Mouse (Mus musculus): ENCODE measurements around the gene Slc9a5.
A peak's percentile ranks its signal among the peaks of the same experiment; 100 is the strongest.

Gene Slc9a5

DNA sequence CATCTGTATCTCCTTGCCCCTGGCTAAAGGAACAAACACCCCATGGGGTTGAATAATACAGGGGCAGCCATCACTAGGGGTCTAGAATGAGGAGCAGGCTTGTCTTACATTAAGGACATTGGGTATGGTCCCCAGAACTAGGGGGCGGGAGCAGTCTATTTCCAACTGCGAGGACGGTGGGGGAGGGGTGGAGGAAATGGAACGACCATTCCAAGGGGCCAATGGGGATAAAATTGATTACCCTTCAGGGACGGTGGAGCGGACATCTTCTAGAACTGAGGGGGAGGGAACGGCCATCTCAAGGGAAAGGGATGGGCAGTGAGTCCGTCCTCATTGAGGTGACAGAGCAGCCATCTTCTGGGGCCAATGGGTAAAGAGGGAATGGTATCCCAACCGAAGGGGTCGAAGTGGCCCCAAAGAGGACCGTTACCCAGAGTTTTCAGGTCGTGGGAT lies 23.0 kb upstream of the Slc9a5 start:
- no peak for DNase-seq (ENCODE audit: low read depth in 1 of 2, low spot score in 2 of 2)

DNA sequence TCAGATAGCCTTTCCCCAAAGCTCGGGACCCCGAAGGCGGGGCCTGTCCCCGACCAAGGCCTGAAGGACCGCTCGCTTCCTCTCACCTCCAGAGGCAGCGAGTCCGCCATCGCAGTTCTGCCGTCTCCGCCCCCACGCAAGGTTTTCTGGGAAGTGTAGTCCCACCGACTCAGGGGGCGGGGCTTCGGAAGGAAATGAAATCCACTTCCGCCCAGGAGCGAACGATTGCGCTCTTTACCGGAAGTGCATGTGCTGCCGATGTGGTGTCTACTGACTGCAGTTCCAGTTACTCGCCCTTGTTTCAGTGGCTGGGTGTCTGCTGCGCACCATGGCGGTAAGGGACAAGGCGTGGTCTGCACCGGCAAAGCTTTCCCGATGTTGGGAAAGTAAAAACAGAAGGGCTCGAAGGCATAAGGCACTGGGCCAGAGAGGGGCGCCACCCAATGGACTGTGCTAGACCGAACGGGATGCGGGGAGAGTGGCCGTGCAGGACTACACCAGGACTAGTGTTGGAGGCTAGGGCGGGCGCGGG lies 22.4 kb upstream of the Slc9a5 start, which contains the start of the genes Lrrc29 and Tmem208:
Gene Lrrc29, minus strand, starts transcription at position 138 of the 532 bp plus-strand sequence.
Gene Tmem208, plus strand, starts transcription at position 214 of the 532 bp plus-strand sequence.
- DNase-seq (ENCODE audit: low read depth in 1 of 2, low spot score in 2 of 2): peak; percentile 94

DNA sequence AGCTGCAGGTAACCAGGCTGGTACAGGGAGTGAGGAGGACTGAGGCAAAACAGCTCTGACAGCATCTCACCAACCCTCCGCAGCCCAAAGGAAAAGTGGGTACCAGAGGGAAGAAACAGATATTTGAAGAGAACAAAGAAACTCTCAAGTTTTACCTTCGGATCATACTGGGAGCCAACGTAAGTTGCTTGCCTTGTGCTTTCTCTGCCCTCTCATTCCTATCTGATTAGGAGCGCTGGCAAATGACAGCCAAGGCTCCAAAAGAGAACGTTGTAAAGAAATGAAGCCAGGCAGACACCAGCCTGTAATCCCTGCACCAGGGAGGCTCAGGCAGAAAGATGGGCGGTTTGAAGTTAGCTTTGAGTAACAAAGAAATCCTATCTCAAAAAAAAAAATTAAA lies 21.7 kb upstream of the Slc9a5 start:
- no peak for DNase-seq (ENCODE audit: low read depth in 1 of 2, low spot score in 2 of 2)

DNA sequence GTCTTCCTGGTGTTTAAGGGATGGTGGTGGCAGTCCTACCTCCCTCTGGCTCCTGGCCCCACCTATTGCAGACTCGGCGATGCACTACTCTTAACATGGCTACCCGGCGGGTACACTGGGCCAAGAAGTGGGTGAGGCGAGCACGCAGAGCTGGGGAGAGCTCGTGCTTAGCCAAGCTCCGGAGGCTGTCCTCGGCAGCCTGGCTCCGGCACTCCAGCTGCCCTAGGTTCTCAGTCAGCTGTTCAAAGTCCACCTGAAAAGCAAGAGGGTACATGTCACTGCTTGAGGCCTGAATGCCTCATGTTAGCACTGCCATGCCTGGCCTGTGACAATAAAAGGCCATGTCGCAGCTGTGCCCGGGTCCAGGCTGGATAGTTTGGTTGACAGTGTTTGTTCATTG lies 18.3 kb upstream of the Slc9a5 start:
- no peak for DNase-seq (ENCODE audit: low read depth in 1 of 2, low spot score in 2 of 2)

DNA sequence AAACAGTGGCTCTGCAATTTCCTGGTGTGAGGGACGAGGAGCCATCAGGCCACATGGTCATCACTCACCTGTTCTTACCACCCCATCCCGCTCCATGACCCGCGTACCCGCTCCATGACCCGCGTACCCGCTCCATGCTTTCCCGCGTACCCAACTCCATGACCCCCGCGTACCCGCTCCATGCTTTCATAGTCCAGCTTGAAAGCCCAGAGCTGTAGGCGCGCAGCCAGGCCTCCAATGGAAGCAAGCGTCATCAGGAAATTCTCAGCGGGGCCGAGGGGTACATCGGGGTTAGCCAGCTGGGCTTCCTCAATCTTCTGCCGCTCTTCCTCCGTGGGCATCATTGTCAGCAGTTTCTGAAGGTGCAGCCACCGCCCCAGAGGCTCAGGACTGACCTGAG lies 17.2 kb upstream of the Slc9a5 start:
- DNase-seq (ENCODE audit: low read depth in 1 of 2, low spot score in 2 of 2): no peak

DNA sequence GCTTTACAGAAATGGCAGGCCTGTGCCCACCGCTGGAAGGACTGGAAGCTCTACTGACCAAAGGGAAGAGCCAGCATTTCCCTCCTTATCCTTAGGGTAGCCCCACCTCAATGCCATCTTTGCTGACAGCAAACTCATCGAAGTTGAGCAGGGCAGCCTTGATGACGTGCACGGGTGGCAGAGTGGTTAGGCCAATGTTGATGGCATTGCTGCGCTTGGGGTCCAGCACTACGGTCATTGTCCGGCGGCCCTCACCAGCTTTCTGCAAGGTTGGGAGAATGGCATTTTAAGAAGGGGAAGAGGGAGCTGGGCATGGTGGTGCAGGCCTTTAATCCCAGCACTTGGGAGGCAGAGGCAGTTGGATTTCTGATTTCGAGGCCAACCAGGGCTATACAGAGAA lies 16.7 kb upstream of the Slc9a5 start:
- DNase-seq (ENCODE audit: low read depth in 1 of 2, low spot score in 2 of 2): no peak

DNA sequence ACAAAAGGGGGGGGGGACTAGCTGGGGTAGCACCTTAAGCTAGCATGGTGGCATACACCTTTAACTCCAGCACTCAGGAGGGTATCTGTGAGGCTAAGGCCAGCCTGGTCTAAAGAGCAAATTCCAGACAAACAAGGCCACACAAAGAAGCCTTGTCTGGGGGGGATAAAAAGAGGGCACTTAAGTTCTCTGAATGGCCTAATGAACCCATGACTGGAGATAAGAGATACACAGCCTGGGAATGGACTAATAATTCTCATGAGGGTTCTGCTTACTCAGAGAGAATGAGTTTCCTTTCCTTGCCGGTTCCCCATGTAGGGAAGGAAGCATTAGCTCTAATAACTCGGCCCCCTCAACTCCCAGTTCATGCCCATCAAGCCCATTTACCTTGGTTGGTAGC lies 16.1 kb upstream of the Slc9a5 start:
- no peak for DNase-seq (ENCODE audit: low read depth in 1 of 2, low spot score in 2 of 2)

DNA sequence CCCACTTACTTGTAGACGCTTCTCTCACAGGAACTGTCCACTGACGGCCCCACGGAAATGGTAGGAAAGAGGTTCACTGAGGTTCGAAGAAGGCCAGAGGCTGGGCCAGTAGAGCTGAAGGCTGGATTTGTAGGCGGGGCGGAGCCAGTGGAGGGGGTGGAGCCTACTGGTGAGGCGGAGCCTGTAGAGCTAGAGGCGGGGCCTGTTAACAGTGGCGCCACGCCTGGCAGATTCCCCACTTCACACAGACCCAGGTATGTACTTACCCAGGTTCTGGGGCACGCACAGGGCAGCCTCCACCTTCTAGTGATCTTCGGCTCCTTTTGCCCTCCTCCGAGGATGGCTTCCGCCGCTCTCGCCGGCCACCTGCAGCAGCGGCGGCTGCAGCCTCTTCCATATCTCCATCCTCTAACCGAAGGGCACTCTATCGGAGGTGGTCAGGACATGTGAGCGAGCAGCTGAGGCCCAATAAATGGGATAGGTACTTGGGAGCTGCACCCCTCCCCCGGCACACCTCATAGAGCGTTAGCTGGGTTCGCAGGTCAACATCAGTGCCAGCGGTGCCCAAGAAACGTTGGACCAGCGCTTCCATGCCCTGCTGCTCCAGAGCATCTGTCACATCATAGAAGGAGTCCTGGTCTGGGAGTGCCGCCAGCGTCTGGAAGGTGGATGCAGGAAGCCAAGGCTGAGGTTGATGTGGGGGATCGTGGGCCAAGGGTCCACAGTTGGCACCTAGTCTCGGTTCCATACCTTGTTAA lies 12.1 kb upstream of the Slc9a5 start:
- no peak for DNase-seq (ENCODE audit: low read depth in 1 of 2, low spot score in 2 of 2)

DNA sequence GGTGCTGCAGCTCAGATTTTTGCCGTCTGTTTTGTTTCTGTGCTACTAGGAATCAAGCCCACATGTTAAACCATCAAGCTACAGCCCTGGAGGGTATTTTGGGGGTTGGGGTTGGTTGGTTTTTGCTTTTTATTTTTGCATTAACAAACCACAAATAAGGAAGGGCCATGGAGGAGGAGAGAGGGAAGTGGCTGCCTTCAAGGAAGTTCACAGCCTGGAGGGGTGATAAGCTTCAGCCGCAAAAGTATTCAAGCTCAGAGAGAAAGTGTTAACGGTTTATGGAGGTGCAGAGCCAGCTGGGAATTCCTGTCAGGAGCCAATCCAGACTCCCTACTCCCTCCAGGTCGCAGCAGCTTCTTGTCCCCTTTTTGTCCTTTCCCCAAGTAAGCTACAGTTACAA lies 9.7 kb upstream of the Slc9a5 start:
- no peak for DNase-seq (ENCODE audit: low read depth in 1 of 2, low spot score in 2 of 2)

DNA sequence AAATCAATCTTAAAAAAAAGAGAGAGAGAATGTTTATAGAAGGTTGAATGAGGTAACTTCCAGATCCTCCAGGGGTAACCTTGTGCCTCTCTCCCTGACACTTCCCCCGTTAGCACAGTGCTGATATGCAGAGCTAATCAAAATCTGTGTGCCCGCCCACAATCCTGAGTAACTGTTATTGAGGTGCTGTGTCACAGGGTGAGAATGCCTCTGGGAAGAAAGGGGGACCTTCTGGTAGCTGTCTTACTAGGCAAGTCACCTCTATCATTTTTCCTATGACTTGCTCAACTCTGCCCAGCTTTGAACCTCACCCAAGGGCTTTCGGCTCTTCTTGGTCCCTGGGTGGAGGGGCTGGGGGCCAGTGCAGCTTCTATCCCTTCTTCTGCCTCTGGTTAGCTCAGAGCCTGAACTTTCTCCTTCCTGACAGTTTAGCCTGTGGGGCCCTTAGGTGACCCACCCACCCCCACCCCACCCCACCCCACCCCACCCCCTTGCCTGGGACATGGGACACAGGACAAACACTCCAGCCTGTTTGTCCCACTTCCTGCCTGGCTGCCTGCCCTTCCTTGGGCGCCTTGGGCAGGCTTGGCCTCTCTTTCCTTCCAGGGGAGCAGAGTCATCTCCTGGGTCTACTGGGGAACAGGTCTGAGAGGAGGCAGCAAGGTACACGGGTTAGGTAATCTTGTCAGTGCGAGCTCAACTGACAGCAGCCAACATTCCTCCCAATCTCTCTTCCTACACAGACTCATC lies 8.6 kb upstream of the Slc9a5 start:
- no peak for DNase-seq (ENCODE audit: low read depth in 1 of 2, low spot score in 2 of 2)

DNA sequence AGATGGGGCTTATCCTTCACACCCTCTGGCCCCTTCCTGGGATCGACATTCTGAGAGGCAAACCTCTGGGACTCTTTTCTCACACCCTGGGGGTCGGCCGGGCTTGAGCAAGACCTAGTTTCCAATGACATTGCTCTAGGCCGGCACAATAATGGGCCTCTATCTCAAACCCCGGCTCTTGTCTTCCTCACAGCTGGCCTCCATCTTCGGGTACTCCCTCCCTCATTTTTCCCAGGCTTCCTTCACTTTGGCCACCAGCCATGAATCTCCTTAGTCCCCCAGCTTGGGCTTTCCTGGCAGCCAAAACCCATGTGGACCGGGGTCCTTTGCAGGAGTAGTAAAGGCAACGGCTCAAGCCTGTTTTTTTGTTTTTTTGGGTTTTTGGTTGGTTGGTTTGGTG lies 7.2 kb upstream of the Slc9a5 start:
- no peak for DNase-seq (ENCODE audit: low read depth in 1 of 2, low spot score in 2 of 2)

DNA sequence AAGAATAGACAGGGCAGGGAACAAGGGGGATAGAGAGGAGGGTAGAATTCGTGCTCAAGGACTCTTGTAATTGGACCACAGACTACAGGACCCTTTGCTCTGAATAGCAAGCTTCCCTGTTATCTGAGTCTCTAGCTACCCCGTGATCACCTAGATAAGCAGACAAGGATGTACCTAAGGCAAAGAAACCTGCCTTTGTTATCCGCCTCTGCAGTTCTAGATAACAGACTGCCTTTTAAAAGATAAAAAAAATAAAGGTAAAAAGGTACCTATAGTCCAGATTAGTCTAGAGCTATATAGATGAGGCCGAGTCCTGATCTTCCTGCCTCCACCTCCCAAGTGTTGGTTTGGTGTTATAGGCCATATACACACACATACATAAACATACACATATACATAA lies 5.9 kb upstream of the Slc9a5 start:
- DNase-seq (ENCODE audit: low read depth in 1 of 2, low spot score in 2 of 2): no peak

DNA sequence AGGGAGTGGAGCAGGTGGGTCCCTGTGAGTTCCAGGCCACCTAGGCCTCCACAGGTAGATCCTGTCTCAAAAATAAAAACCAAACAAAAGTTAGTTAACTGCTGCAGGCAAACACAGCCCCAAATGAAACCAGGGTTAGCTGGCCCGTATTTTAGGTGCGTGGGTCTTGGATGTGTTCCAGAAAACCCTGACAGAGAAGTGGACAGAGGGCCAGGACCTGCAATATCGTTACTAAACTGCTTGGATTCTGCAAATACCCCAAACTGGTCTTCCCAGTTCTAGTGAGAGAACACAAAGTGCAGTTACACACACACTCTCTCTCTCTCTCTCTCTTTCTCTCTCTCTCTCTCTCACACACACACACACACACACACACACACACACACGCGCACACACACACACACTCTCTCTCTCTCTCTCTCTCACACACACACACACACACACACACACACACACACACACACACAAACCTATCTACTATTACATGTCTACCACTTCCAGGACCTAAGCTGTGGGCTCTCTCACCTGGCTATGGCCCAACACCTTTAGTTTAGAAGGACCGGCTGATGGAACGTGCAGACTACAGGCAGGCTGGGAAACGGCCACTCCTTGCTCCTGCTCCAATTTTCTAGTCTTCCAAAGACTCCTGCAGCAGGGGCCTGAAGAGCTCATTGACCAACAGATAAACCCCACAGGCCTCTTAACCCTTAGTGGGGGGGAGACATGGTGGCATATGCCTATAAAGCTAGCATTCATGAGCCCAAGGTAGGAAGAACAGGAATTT lies 4.7 kb upstream of the Slc9a5 start:
- DNase-seq (ENCODE audit: low read depth in 1 of 2, low spot score in 2 of 2): no peak

DNA sequence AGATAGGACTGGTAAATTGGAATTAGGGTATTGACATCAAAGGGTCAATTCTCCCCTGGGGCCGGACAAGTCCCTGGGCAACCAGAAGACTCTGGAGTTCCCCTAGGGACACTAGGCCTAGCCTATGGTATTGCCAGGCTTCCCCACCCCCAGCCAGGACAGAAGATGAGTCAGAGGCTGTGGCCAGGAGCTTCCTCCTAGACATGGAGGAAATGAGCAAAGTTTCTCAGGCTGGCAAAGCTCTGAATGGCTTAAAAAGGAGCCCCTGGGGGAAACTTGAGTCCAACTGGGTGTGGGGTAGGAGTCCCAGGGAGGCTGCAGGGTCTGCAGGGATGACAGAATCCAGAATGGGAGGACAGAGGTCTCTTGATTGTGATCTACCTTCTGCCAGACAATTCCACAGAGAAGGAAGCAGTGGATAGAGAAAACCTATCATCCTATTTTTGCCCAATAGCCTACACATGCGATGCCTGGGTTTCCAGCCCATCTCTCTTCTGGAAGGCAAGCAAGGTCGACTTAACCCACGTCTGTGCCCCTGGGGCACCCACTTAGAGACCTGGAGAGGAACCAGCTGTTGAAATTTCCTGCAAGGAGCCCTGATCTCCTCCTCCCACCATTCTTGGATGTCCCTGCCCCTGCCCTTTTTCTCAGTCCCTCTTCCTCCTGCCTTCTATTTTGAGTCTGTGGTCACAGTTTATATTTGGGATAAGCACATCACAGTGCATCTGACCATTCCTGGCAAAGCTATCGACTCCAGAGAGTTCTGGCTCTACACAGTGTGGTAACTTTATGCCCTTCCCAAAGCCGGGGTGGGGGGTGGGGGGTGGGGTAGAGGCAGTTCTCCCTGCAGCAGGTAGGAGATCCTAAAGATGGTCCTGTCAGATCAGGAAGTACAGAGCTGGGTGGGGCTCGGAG lies 3.3 kb upstream of the Slc9a5 start:
- DNase-seq (ENCODE audit: low read depth in 1 of 2, low spot score in 2 of 2): peak; percentile 55 to 60

DNA sequence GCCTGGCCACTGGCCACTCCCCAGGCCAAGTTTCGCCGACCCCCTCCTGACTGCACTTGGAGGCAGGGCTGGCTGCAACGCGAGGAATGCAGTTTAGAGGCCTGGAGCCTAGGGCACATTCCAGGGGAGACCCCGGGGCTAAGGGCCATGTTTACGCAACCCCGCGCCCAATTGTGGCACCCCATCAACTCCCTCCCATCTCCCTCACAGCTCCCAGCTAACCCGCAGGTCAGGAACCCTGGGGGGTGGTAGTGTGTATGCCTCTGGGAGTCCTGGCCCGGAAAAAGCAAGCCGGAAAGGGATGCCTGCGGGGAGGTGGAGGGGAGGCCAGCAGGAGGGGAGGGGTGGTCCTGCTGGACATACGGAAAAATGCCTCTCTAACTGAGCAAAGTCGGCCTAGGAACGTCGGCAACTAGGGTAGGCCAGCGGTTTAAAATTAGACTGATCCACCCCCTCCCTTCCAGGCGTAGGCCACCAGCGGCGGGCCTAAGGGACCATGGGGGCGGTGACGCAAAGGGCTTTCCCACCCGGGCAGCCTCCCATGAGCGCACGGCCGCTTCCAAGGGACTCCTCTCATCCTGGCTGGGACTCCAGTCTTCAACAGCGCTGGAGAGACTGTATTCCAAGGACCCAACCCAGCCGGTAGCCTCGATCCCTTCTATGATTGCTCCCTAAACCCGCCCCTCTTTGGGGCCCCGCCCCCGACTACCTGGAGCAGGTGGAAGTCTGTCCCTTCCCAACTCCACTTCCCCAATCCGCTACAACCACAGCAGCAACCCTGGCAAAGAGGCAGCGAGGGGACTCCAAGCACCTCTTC lies 1.8 kb upstream of the Slc9a5 start:
- no peak for DNase-seq (ENCODE audit: low read depth in 1 of 2, low spot score in 2 of 2)

DNA sequence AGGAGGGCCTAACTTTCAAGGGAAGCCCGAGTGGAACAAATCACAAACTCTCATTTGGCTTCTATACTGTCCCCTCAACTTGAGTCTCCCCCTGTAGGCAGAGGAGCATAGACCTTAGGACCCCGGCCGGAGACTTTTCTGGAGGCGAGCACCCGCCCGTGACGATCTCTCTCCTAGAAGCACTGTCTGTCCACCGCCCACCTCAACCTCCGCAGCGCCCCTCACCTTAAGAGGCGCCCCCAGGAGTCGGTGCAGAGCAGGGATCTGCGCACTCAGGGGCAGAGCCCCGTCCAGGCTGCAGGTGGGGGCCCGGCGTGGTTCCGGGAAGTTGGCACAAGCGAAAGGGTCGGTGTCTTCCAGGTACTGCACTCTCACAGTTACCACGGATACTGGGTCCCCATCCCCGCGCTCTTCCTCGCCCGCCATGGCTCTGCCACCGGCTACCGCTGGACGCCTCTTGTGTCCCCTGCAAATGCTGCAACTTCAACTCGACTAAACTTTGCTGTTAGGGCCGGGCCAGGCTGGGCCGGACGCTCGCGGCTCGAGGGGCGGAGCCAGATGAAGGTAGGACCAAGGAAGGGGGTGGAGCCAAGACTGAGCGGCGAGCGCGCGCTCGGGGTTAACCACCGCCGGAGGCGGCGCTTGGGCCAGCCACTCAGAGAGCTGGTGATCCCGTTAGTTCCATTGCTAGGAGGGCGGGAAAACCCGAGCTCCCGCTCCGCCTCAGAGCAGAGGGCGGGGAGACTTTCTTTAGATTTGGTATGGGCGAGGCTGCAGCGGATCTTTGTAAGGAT lies 1.0 kb upstream of the Slc9a5 start, which contains the start of gene Fhod1:
Gene Fhod1, minus strand, starts transcription at position 526 of the 794 bp plus-strand sequence.
- DNase-seq (ENCODE audit: low read depth in 1 of 2, low spot score in 2 of 2): peak; percentile 77 to 82

DNA sequence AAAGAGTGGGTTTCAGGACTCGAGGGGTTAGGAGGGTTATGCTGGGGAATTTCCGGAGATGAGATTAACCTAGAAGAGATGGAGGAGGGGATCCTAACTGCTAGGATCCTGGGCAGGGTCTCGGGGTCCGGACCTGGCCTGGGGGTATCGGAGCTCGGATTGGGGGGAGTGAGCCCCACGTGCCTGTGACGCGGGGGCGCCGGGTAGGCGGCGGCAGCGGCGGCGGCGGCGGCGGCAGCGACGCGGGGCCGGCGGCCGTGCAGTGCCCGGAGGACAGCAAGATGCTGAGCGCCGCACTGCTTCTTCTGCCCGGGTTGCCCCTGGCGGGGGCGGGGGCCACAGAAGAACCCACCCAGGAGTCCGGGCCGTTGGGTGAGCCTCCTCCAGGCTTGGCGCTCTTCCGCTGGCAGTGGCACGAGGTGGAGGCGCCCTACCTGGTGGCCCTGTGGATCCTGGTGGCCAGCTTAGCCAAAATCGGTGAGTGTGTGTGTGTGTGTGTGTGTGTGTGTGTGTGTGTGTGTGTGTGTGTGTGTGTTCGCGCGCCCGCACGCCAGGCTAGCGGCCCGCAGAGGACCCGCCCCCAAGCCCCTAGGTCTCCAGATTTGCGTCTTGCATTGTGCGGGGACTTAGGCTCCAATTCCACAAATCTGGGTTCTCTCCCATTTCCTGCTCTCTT lies 591 bp downstream of the Slc9a5 start:
- DNase-seq (ENCODE audit: low read depth in 1 of 2, low spot score in 2 of 2): no peak

DNA sequence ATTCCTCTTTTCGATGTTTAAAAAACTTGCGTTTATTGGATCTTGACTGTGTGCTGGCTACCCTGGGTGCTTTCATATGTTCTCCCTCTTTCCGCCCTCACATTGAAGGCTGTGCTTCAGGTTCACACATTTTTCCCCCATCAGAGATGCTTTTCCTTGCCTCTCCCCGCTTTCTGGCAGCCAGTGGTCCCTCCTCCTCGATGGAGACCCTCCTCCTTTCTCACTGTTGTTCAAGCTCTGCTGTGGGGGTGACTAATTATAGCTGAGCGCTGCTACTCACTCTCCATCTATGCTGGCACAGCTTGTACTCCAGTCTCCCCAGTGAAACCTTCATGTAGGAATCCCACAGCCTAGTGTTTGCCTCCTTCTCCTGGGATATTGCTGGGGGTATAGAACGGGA lies 1.5 kb downstream of the Slc9a5 start:
- no peak for DNase-seq (ENCODE audit: low read depth in 1 of 2, low spot score in 2 of 2)
